Mouse (Mus musculus): ENCODE measurements around the gene Bpnt1. TPM values are rescaled to one million over a fixed set of nuclear protein-coding genes. Genes with fewer than 3 reads are reported as not detected.

The Bpnt1 gene
- 3.4 and 13.6 TPM in 2 replicates for polyA plus RNA-seq (2012; ENCODE audit: low replicate concordance)

DNA sequence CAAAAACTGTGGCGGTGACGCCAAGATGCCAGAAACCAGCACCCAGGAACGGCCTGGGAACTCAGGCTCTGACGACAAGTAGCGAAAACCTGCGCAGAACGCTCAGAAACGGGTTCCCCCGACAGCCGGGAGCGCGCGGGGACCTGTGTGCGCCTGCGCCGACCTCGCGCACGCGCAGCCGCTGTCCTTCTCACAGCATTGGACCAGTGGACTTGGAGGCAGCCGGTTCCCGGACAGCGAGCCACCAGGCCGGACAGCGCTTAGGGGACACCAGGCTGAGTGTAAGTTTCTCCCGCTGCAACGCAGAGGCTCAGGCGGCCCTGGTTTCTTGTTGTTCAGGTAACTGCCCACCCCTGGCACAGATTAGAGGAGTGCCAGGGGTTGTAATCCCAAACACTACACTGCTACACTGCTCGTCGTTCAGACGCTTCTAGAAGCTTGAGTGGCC lies at the start of gene Bpnt1:
Gene Bpnt1, plus strand, starts transcription at position 167 of the 448 bp plus-strand sequence.

DNA sequence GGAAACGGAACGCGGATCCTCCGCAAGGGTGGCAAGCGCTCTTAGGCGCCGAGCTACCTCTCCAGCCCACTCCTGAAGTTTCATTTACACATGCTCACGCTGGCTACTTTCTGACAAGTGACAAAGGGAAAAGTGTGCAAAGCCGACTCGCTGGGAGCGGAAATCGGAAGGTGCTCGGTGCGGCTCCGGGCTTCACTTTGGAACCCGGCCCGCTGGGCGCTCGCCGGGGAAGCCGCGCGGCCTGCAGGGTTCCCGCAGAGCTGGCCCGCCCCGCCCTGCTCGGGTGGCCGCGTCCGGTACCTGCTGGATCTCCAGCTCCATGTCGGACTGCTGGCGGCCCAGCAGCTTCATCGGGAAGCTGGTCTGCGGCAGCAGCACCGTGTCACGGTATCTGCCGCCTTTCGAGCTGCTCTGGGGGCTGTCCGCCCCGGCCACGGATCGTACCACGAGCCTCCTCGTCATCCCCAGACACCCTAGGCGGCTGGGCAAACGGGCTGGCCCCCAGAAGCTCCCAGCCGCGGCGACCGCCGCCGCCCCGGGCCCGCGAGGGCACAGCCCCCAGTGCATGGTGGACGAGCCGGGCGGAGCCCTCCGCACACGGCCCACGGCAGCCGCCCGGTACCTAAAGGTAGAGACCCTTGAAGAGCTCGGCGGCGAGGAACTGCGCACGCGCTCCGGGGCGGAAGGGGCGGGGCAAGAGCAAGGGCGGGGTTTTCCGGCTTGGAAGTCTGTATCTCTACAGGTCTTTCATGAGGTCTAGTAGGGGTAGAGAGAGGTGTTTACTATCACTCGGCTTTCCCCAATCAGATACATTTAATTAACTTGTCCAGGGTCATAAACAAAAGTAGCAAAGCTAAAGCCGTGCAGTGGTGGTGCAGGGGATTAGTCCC lies 3.0 kb upstream of the Bpnt1 start, which contains the start of gene Iars2:
Gene Iars2, minus strand, starts transcription at position 676 of the 890 bp plus-strand sequence.

DNA sequence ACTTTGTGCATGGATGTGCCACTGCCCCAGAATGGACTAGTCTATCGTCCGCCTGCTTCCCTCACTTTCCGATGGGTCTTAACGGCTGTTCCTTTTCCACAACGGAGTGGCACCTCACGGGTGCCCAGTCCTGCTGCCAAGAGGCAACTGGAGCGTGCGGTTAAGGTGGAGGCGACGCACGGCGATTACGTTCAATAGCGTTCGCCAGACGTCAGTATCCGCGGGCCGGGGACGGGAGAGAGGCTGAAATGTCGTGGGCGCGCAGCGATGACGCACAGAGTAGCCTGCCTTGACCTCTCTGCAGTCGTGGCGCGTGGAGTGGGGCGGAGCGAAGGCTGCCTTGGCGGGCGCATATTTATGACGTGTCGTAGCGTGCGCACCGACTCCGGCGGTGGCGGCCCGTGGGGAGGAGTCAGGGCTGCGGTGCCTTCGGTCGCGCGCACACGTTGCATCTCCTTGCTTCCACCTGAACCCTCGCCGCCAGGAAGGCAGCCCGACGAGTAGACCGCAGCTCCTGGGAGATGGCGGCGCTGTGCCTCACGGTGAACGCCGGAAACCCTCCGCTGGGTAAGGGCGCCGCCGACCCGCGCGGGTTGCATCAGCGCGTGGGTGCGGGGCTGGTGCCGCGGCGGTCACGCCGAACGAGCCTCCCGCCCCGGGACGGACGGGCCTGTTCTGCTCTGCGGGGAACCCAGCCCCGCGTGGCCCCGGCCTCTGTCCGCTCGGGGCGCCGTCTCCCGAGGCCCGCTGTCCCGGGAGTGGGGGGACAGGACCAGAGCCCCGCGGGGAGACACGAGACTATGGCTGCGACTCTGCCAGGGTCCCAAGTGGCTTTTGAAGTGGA lies 30.9 kb downstream of the Bpnt1 start, which contains the start of gene Eprs:
Gene Eprs, plus strand, starts transcription at position 368 of the 844 bp plus-strand sequence.

Other genes with a start within 250 kb of the Bpnt1 start
- 10.8 and 17.9 TPM in 2 replicates for gene Rab3gap2, start 128.0 kb upstream of the Bpnt1 start, polyA plus RNA-seq (2012; ENCODE audit: low replicate concordance)
- gene Iars2, start 2.8 kb upstream of the Bpnt1 start, polyA plus RNA-seq (2012; ENCODE audit: low replicate concordance), result 5.3 and 6.0 TPM in 2 replicates
- gene Eprs, start 30.9 kb downstream of the Bpnt1 start, polyA plus RNA-seq (2012; ENCODE audit: low replicate concordance), result 3.5 and 6.5 TPM in 2 replicates
- gene Slc30a10, start 122.7 kb downstream of the Bpnt1 start, polyA plus RNA-seq (2012; ENCODE audit: low replicate concordance), result 0.03 and 0.31 TPM in 2 replicates

Measured in hematopoietic multipotent progenitor cell, adult 10-12 weeks (in vitro differentiated cells).